Mouse (Mus musculus): Measurements from ENCODE around the gene Rnf11. TPM values are rescaled to one million over a fixed set of nuclear protein-coding genes. Genes with fewer than 3 reads are reported as not detected.
"Not testable (repeated sequence)": the region's sequence is repeated elsewhere in the genome, so short reads cannot be mapped to it uniquely, and the experiment has no call there.

Gene Rnf11
- polyA plus RNA-seq, 1 experiment: 27.2 TPM

GRCm38 (mm10) chr4:109406486-109407175 is 77.9 kb downstream of the Rnf11 start, which contains the start of gene Ttc39a:
TSS of gene Ttc39a (plus strand) at chr4:109406623.
- H3K27me3 ChIP-seq (ENCODE audit: control insufficient read depth, insufficient read depth, low read length): peaks cover 3% of the 10 kb centered on the region; the same call in 1 of the 2 replicates
- H3K4me1 ChIP-seq (ENCODE audit: control insufficient read depth, insufficient read depth, insufficient read length, low read length): peaks cover 8% of the 10 kb centered on the region; the same call in 1 of the 2 replicates
- H3K4me3 ChIP-seq (ENCODE audit: low read depth, low read length): peak within 1 kb of the TSS; percentile 60
- H3K27ac ChIP-seq (ENCODE audit: insufficient read depth, low read depth, low read length): peak within 1 kb of the TSS; percentile 55
- WGBS: under 1% methylated on average over 52 of the region's 56 CpGs
- H3K36me3 ChIP-seq (ENCODE audit: control insufficient read depth, insufficient read depth, low read length): no peaks in the 10 kb centered on the region
- TF ChIP-seq CTCF (IDR thresholded peaks at IDR 0.05; ENCODE audit: extremely low read depth, insufficient read length, insufficient replicate concordance, low read depth, low read length): no peak
- TF ChIP-seq POLR2A (IDR thresholded peaks at IDR 0.05; ENCODE audit: low read depth, low read length): no peak

DNA sequence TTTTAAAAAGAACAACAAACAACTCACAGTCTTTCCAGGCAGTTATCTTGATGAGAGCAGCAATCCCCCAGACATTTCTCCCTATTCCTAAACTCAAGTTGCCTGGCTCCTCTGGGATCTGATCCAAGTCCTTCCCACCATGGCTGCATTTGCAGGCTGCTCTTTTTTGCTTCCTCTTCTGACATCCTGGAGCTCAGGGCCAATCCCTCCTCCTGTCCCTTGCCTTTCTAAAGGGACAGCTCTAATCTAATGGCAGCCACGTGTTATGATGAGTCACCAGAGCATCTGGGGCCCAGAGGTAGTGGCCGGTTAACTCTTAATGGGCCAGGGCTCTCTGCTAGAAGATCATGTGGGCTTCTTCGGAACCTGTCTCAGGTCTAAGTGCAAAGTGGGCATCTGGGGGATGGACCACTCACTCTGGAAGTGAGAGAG is 78.5 kb downstream of the Rnf11 start:
- peaks cover 3% of the 10 kb centered on the region; the same call in 1 of the 2 replicates for H3K27me3 ChIP-seq (ENCODE audit: control insufficient read depth, insufficient read depth, low read length)
- peak overlapping the region; percentile 26 for H3K27ac ChIP-seq (ENCODE audit: insufficient read depth, low read depth, low read length)
- peaks cover 6% of the 10 kb centered on the region; the same call in 1 of the 2 replicates for H3K4me1 ChIP-seq (ENCODE audit: control insufficient read depth, insufficient read depth, insufficient read length, low read length)
- peak overlapping the region; percentile 60 for H3K4me3 ChIP-seq (ENCODE audit: low read depth, low read length)
- no peaks in the 10 kb centered on the region for H3K36me3 ChIP-seq (ENCODE audit: control insufficient read depth, insufficient read depth, low read length)
- 1% methylated on average over 3 of the region's 3 CpGs for WGBS
- TF ChIP-seq CTCF (IDR thresholded peaks at IDR 0.05; ENCODE audit: extremely low read depth, insufficient read length, insufficient replicate concordance, low read depth, low read length): no peak; the same call in 1 of the 2 replicates
- no peak; the same call in 1 of the 2 replicates for TF ChIP-seq POLR2A (IDR thresholded peaks at IDR 0.05; ENCODE audit: low read depth, low read length)

- WGBS: 68% methylated on average over 8 of the region's 8 CpGs
- Histone ChIP-seq H3K27ac (ENCODE audit: insufficient read depth, low read depth, low read length) (peak overlapping the region; percentile 26; the same call in 1 of the 2 replicates), H3K4me3 (ENCODE audit: low read depth, low read length) (peak overlapping the region; percentile 17), H3K4me1 (ENCODE audit: control insufficient read depth, insufficient read depth, insufficient read length, low read length) (peaks cover 2% of the 10 kb centered on the region; the same call in 1 of the 2 replicates), H3K36me3 (ENCODE audit: control insufficient read depth, insufficient read depth, low read length) (no peaks in the 10 kb centered on the region), H3K27me3 (ENCODE audit: control insufficient read depth, insufficient read depth, low read length) (peaks cover 3% of the 10 kb centered on the region; the same call in 1 of the 2 replicates)
- no peak for TF ChIP-seq POLR2A (IDR thresholded peaks at IDR 0.05; ENCODE audit: low read depth, low read length)
- TF ChIP-seq CTCF (IDR thresholded peaks at IDR 0.05; ENCODE audit: extremely low read depth, insufficient read length, insufficient replicate concordance, low read depth, low read length): no peak
Measured at GRCm38 (mm10) chr4:109405415-109405814, 79.1 kb downstream of the Rnf11 start.

- WGBS: 86% methylated on average over 3 of the region's 3 CpGs
- H3K27ac ChIP-seq (ENCODE audit: insufficient read depth, low read depth, low read length); H3K4me1 ChIP-seq (ENCODE audit: control insufficient read depth, insufficient read depth, insufficient read length, low read length); H3K4me3 ChIP-seq (ENCODE audit: low read depth, low read length); H3K36me3 ChIP-seq (ENCODE audit: control insufficient read depth, insufficient read depth, low read length); H3K27me3 ChIP-seq (ENCODE audit: control insufficient read depth, insufficient read depth, low read length): not testable (repeated sequence)
Measured at GRCm38 (mm10) chr4:109404908-109405307, 79.6 kb downstream of the Rnf11 start.

DNA sequence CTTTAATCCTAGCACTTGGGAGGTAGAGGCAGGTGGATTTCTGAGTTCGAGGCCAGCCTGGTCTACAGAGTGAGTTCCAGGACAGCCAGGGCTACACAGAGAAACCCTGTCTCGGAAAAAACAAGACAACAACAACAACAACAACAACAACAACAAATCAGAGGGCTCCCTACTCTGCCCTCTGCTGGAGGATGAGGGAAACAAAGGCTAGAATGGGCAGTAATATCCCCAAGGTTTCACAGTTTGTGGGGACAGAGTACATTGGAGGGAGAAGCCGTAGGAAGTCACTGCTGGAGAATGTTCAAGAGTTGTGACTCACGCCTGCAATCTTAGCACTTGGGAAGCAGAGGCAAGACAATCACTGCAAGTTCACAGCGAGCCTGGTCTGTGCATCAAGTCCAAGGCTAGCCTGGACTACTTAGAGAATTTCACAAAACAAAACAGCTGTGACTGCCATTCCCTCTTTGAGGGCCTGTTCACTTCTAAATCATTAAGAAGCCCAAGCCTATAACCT is 83.3 kb downstream of the Rnf11 start:
- WGBS: 61% methylated on average over 5 of the region's 5 CpGs
- H3K27me3 ChIP-seq (ENCODE audit: control insufficient read depth, insufficient read depth, low read length): no peaks in the 10 kb centered on the region
- TF ChIP-seq POLR2A (IDR thresholded peaks at IDR 0.05; ENCODE audit: low read depth, low read length): no peak
- no peak for TF ChIP-seq CTCF (IDR thresholded peaks at IDR 0.05; ENCODE audit: extremely low read depth, insufficient read length, insufficient replicate concordance, low read depth, low read length)
- no peak overlapping the region for H3K27ac ChIP-seq (ENCODE audit: insufficient read depth, low read depth, low read length)
- H3K36me3 ChIP-seq (ENCODE audit: control insufficient read depth, insufficient read depth, low read length): no peaks in the 10 kb centered on the region
- H3K4me1 ChIP-seq (ENCODE audit: control insufficient read depth, insufficient read depth, insufficient read length, low read length): peaks cover under 1% of the 10 kb centered on the region; the same call in 1 of the 2 replicates
- no peak overlapping the region for H3K4me3 ChIP-seq (ENCODE audit: low read depth, low read length)

Other genes starting within 250 kb of the Rnf11 start
- 1.5 and 2.6 TPM in 2 replicates for gene Eps15, start 204.5 kb downstream of the Rnf11 start, polyA plus RNA-seq (2012; rRNA removed)
- 17.1 and 17.5 TPM in 2 replicates for gene Ttc39a, start 78.1 kb downstream of the Rnf11 start, polyA plus RNA-seq (2012; rRNA removed)
- gene 4930522H14Rik, start 46.6 kb upstream of the Rnf11 start, polyA plus RNA-seq (2012; rRNA removed): not detected in 2 replicates
- gene Cdkn2c, start 182.5 kb upstream of the Rnf11 start, polyA plus RNA-seq (2012; rRNA removed): 3.9 and 6.0 TPM in 2 replicates
- 4.3 and 7.4 TPM in 2 replicates for gene Faf1, start 191.9 kb upstream of the Rnf11 start, polyA plus RNA-seq (2012; rRNA removed)

Measured in small intestine, adult 2 months (tissue).